Mouse (Mus musculus) brain, embryonic 14.5 days (tissue): Measurements from ENCODE around the gene Samhd1.

Experiments used
- CTCF ChIP-seq: fragments of 200-500 bp; IDR thresholded peaks from 2 replicates; pipeline ENCODE4 v1.5.1; 2012; ENCODE audit warnings: inconsistent platforms, mild to moderate bottlenecking, moderate library complexity, borderline replicate concordance; ENCODE audit not compliant: insufficient read depth, insufficient read length; ENCODE audit errors: extremely low read depth
- POLR2A ChIP-seq: fragments of 200-500 bp; IDR thresholded peaks from 2 replicates; pipeline ENCODE4 v1.6.1; 2012; ENCODE audit warnings: mild to moderate bottlenecking, inconsistent platforms, borderline replicate concordance; ENCODE audit not compliant: poor library complexity, insufficient read depth, insufficient read length, severe bottlenecking; ENCODE audit errors: extremely low read depth

- TF ChIP-seq CTCF (no peak), POLR2A (no peak)
These were observed 53.7 kb downstream of the Samhd1 start for GRCm38 (mm10) chr2:157081331-157081730.
